Mouse (Mus musculus) heart, adult 18-20 months (tissue): ENCODE measurements around the gene Calhm2. TPM values are rescaled to one million over a fixed set of nuclear protein-coding genes. Genes with fewer than 3 reads are reported as not detected.

Source experiments
- DNase-seq, 2 experiments: peaks; one replicate each; pipeline ENCODE4 v3.0.0; 2021 to 2022; ENCODE audit warnings: mixed read lengths in 1 of 2
- total RNA-seq, 2 experiments: library from RNA; stranded (reverse); gene quantifications; 2 replicates each; pipeline ENCODE4 v1.2.3; 2021

The Calhm2 gene
- total RNA-seq, 2 experiments from 2014 or later, result 3.9 to 6.1 TPM

DNA sequence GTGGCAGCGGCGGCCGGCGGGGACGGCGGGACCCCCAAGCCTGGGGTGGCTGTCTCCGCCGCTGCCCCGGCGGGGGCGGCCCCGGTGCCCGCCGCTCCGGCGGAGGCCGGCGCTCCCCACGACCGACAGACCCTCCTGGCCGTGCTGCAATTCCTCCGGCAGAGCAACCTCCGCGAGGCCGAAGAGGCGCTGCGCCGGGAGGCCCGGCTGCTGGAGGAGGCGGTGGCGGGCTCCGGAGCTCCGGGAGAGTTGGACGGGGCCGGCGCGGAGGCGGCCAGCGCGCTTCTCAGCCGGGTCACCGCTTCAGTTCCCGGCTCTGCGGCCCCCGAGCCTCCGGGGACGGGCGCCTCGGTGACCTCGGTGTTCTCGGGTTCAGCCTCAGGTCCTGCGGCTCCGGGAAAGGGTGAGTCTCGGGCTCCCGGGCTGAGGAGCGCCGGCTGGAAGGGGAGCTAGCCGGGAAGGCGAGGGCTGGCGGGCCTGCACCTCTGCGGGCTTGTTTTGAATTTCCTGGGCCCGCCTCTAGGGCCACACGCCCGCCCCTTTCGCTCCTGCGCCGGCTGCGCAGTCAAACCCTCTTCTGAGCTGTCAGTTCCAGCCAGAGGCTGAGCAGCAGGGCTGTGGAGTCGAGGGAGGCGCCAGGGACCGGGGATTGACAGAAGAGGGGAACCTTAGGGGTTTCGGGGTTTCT lies 70.0 kb downstream of the Calhm2 start:
- peak; percentile 88 to 91 for DNase-seq

DNA sequence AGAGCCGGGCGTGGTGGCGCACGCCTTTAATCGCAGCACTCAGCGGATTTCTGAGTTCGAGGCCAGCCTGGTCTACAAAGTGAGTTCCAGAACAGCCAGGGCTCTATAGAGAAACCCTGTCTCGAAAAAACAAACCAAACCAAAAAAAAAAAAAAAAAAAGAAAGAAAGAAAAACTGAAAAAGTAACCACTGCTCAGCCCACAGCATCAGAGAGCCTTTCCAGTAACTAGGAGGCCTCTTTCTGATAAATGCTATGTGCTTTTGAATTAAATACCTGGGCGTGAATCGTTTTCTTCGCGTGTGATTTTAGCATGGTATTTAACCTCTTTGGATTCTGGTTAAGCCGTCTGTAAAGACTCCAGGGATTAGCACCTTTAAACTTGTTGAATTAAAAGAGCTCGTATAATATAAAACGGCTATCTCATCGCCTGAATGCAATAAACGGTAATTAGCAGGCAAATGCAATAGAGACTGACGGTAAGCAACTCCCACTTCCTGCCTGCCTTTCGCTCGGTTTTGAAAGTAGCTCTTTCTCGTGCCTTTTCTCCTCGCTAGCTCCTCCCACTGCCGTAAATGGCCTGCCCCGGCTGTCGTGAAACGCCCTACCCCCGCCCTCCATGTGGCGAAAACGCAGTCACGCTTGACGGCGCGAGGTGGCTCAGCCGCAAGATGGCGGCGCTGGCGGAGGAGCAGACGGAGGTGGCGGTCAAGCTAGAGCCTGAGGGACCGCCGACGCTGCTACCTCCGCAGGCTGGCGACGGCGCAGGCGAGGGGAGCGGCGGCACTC lies 70.8 kb downstream of the Calhm2 start, which contains the start of gene Taf5:
TSS of gene Taf5 (plus strand) at position 651 of the 787 bp plus-strand sequence.
- DNase-seq, result peak; percentile 98 to 99

DNA sequence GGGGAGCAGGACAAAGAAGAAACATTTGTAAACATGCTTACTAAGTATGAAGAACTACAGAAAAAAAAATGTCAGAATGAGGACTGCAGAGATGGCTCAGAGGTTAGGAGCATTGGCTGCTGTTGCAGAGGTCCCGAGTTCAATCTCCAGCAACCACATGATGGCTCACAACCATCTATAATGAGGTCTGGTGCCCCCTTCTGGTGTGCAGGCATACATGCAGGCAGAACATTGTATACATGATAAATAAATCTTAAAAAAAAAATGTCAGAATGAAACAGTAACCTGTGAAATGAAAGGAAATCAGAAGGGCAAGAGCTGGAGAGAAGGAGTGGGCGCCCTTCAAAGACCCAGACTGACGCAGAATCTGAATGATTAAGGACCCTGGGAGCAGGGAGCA lies 72.2 kb downstream of the Calhm2 start:
- no peak for DNase-seq

DNA sequence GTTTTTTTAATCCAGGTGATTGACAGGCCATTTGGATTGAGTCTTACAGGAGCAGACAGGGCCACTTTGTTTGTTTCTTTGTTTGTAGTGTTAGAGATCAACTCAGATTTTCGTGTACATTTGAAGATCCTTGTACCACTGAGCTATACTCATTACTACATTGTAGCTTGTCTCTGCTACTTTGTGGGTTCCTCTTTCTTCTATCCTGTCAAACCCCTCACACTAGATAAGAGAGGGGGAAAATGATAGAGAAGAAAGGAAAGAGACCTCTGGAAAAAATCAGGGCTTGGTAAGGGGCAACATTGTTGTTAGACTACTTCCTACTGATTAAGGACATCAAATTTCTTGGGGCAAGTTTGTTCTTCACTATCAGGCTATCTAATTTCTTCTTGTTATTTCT lies 80.4 kb downstream of the Calhm2 start:
- DNase-seq, result no peak

Other genes with a start within 250 kb of the Calhm2 start
- not detected for gene Ina, start 123.6 kb downstream of the Calhm2 start, total RNA-seq
- 10 to 100 TPM; 63.6 to 64.0 TPM for gene Nt5c2, start 123.1 kb downstream of the Calhm2 start, total RNA-seq
- gene Pcgf6, start 87.4 kb downstream of the Calhm2 start, total RNA-seq, result 1 to 10 TPM; 2.7 to 3.7 TPM
- 1 to 10 TPM; 2.4 to 2.6 TPM for gene Taf5, start 70.5 kb downstream of the Calhm2 start, total RNA-seq
- 1,000 to 10,000 TPM; 2,301 to 2,526 TPM for gene Usmg5, start 47.6 kb downstream of the Calhm2 start, total RNA-seq
- gene Pdcd11, start 47.5 kb downstream of the Calhm2 start, total RNA-seq, result 10 to 100 TPM; 11.2 to 12.9 TPM
- not detected for gene Calhm1, start 6.0 kb upstream of the Calhm2 start, total RNA-seq
- not detected for gene Calhm3, start 19.5 kb upstream of the Calhm2 start, total RNA-seq
- gene Neurl1a, start 40.5 kb upstream of the Calhm2 start, total RNA-seq, result 1 to 10 TPM; 1.9 TPM